In the genomic region with DNA sequence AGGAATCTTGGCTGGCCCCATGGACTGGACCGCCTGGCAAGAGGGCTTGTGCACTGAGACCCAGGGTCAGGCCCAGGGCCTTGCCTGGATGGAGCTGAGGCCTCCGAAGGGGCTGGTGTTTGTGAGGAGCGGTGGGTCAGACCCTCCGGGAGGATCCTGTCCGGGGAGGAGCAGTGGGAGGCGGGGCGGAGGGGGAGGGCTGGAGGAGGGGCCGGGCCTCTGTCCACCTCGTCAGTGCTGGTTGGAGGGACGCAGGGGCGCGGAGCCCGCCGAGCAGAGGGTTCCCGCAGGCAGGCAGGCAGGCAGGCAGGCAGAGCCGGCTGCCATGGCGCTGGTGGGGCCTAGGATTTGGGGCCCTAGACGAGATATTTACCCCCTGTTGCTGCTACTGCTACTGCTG, we compare ENCODE assay signal across 8 mouse cellular contexts. TPM values are rescaled to one million over a fixed set of nuclear protein-coding genes. Genes with fewer than 3 reads are reported as not detected.
DNase-seq lines count a peak whose midpoint lies in the region; ATAC-seq and TF ChIP-seq lines count a peak whose summit lies in the region.
"Had no signal": no experiment of that assay in that cellular context is flagged by ENCODE, and none has a peak within 500 bp of the region (broad histone marks: within the 10 kb centered on the region; RNA-seq: fewer than 3 reads in every experiment).

A gene (plus strand): TSS at position 234 of the 400 bp plus-strand sequence.

- peaks cover 27% of the 10 kb centered on the region for H3K4me1 ChIP-seq in lung, embryonic 16.5 days (replicated peaks; ENCODE audit: control insufficient read depth, insufficient read depth, low read length)
- H3K4me1 ChIP-seq in forebrain, embryonic 16.5 days (replicated peaks; ENCODE audit: control insufficient read depth, insufficient read depth, low read length): peaks cover 53% of the 10 kb centered on the region
- peaks cover 28% of the 10 kb centered on the region for H3K4me1 ChIP-seq in liver, embryonic 15.5 days (replicated peaks)

- peaks cover 8% of the 10 kb centered on the region; the same call in 1 of the 2 replicates for H3K27me3 ChIP-seq in lung, embryonic 16.5 days (ENCODE audit: control insufficient read depth, insufficient read depth, low read depth, low read length)
- 0 out of 2 replicates have a peak, but pooled peaks cover 2% of the 10 kb centered on the region for H3K27me3 ChIP-seq in forebrain, embryonic 16.5 days (replicated peaks; ENCODE audit: control insufficient read depth, insufficient read depth, low read length)
- H3K27me3 ChIP-seq in liver, embryonic 15.5 days: peaks cover 55% of the 10 kb centered on the region

- H3K27ac ChIP-seq in lung, embryonic 16.5 days (ENCODE audit: low read length): no peak within 1 kb of the TSS
- peak within 1 kb of the TSS; percentile 63 for H3K27ac ChIP-seq in forebrain, embryonic 16.5 days (ENCODE audit: low read length)
- no peak within 1 kb of the TSS for H3K27ac ChIP-seq in liver, embryonic 15.5 days (replicated peaks)
- no peak within 1 kb of the TSS for H3K27ac ChIP-seq in left cerebral cortex, adult 2 months

- 3% methylated on average over 16 of the region's 18 CpGs for WGBS in lung, embryonic 16.5 days
- 3% methylated on average over 16 of the region's 18 CpGs for WGBS in forebrain, embryonic 16.5 days
- 7% methylated on average over 18 of the region's 18 CpGs for WGBS in liver, embryonic 15.5 days (ENCODE audit: insufficient replicate concordance)

- ATAC-seq in lung, embryonic 16.5 days (ENCODE audit: low read depth): peak; percentile 14; the same call in 1 of the 2 replicates
- ATAC-seq in forebrain, embryonic 16.5 days: no peak
- ATAC-seq in liver, embryonic 15.5 days (ENCODE audit: insufficient read depth): no peak

- no peak for TF ChIP-seq CTCF in left cerebral cortex, adult 2 months (IDR thresholded peaks at IDR 0.05)

- H3K36me3 ChIP-seq in lung, embryonic 16.5 days (ENCODE audit: control insufficient read depth, insufficient read depth, low read length): no peaks in the 10 kb centered on the region
- no peaks in the 10 kb centered on the region for H3K36me3 ChIP-seq in forebrain, embryonic 16.5 days (ENCODE audit: control insufficient read depth, insufficient read depth)
- no peaks in the 10 kb centered on the region for H3K36me3 ChIP-seq in liver, embryonic 15.5 days (replicated peaks)

- no peaks in the 10 kb centered on the region for H3K9me3 ChIP-seq in lung, embryonic 16.5 days (ENCODE audit: control insufficient read depth, low read length)
- H3K9me3 ChIP-seq in forebrain, embryonic 16.5 days (ENCODE audit: control insufficient read depth, low read length): no peaks in the 10 kb centered on the region
- no peaks in the 10 kb centered on the region for H3K9me3 ChIP-seq in liver, embryonic 15.5 days (replicated peaks)

- peak within 1 kb of the TSS; percentile 41 for H3K9ac ChIP-seq in lung, embryonic 16.5 days (ENCODE audit: low read length)
- H3K9ac ChIP-seq in forebrain, embryonic 16.5 days (replicated peaks; ENCODE audit: low read depth, low read length): peak within 1 kb of the TSS; percentile 57
- H3K9ac ChIP-seq in liver, embryonic 15.5 days: no peak within 1 kb of the TSS

- peak within 1 kb of the TSS; percentile 27 for H3K4me3 ChIP-seq in lung, embryonic 16.5 days (ENCODE audit: low read length)
- peak within 1 kb of the TSS; percentile 37 for H3K4me3 ChIP-seq in forebrain, embryonic 16.5 days (replicated peaks; ENCODE audit: low read length)
- no peak within 1 kb of the TSS; the same call in 1 of the 2 replicates for H3K4me3 ChIP-seq in liver, embryonic 15.5 days (replicated peaks)
- H3K4me3 ChIP-seq in left cerebral cortex, adult 2 months: no peak within 1 kb of the TSS
- H3K4me3 ChIP-seq: myocyte had no signal

- H3K4me2 ChIP-seq in lung, embryonic 16.5 days (ENCODE audit: low read depth, low read length): peak within 1 kb of the TSS; percentile 52
- H3K4me2 ChIP-seq in forebrain, embryonic 16.5 days (ENCODE audit: low read length): peak within 1 kb of the TSS; percentile 45
- peak within 1 kb of the TSS; percentile 48 for H3K4me2 ChIP-seq in liver, embryonic 15.5 days

- intact Hi-C loops in left cerebral cortex, adult 2 months (cut with DNase I): no loop called here

- no peak for DNase-seq in lung, adult 18-20 months
- no peak for DNase-seq in adipocyte (ENCODE audit: low spot score)
- DNase-seq in adrenal gland, adult 18-20 months (ENCODE audit: low spot score in 2 of 2): no peak
- DNase-seq in left cerebral cortex, adult 2 months (ENCODE audit: extremely low spot score in 1 of 2, low spot score in 2 of 2): no peak

RNA-seq across cellular contexts. Expression of the gene that starts here (rescaled TPM):
- polyA plus RNA-seq in lung, embryonic 16.5 days (2015; fragmentation: Nextera tagmentation; extraction: Ambion mirVana): 0.77 and 0.88 TPM in 2 replicates
- 5.0 and 5.7 TPM in 2 replicates for polyA plus RNA-seq in forebrain, embryonic 16.5 days (2015; fragmentation: Nextera tagmentation; extraction: Ambion mirVana)
- 0.13 and 0.32 TPM in 2 replicates for polyA plus RNA-seq in liver, embryonic 15.5 days (2015; fragmentation: Nextera tagmentation; extraction: Ambion mirVana)
- total RNA-seq in adrenal gland, adult 18-20 months (2021): under 1 TPM; 0.33 to 0.38 TPM
- total RNA-seq in left cerebral cortex, adult 2 months (2021): 1 to 10 TPM; 2.9 to 4.4 TPM
- polyA plus RNA-seq: myocyte had no signal

Comparison
In these comparisons a context has a peak if more than half of its experiments do, and no peak if none do; other contexts are left out.
1. Peak in ATAC-seq, H3K4me3 ChIP-seq, H3K9ac ChIP-seq and H3K4me2 ChIP-seq in lung, embryonic 16.5 days; RNA of the gene not detected or under 1 TPM.